Mouse (Mus musculus) thymus, postnatal 10 days (tissue): Measurements from ENCODE around the gene Prdm4.

ENCODE experiments used
- DNase-seq, 2 experiments: peaks; one replicate each; pipeline ENCODE4 v3.0.0; 2021; ENCODE audit warnings: low spot score in 2 of 2

The Prdm4 gene

GRCm38 (mm10) chr10:85871698-85872478 lies 45.1 kb downstream of the Prdm4 start:
- peak; percentile 85 to 91 for DNase-seq

DNA sequence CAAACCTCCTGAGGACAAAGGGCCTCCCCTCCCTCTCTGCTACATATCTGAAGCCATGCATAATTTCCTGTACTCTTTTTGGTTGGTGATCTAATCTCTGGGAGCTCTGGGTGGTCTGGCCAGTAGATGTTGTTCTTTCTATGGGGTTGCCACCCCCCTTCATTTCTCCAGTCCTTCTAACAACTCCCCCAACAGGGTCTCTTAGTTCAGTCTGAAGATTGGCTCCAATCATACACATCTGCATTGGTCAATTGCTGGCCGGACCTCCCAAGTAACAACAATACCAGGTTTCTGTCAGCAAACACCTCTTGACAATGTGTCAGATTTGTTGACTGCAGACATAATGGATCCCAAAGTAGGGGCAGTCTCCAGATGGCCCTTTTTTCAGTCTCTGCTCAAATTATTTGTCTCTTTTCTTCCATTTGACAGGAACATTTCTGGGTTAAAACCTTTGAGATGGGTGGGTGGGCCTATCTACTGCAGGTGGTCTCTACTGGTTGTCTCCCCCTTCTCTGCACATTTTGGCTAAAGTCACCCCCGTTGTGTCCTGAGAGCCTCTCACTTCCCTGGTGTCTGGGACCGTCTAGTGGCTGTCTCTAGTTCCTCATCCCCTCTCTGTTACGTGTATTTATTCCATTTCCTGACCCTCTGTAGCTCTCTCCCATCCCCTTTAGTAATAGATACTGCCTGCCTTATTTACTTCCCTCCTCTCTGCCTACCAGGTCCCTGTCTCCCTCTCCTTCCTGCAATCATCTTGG lies 70.7 kb downstream of the Prdm4 start:
- no peak for DNase-seq
